Mouse (Mus musculus) effector memory CD4-positive, alpha-beta T cell, adult 7 months (primary cell): ENCODE results near the gene Rasgrp4. TPM values are rescaled to one million over a fixed set of nuclear protein-coding genes. Genes with fewer than 3 reads are reported as not detected.

Experiments
- polyA plus RNA-seq: library from polyadenylated mRNA; unstranded; fragments of 100-300 nt; shearing (Covaris generic); gene quantifications from one replicate; pipeline ENCODE4 v1.2.1, GENCODE M21; 2017

Rasgrp4 gene
- polyA plus RNA-seq: 0.29 TPM

DNA sequence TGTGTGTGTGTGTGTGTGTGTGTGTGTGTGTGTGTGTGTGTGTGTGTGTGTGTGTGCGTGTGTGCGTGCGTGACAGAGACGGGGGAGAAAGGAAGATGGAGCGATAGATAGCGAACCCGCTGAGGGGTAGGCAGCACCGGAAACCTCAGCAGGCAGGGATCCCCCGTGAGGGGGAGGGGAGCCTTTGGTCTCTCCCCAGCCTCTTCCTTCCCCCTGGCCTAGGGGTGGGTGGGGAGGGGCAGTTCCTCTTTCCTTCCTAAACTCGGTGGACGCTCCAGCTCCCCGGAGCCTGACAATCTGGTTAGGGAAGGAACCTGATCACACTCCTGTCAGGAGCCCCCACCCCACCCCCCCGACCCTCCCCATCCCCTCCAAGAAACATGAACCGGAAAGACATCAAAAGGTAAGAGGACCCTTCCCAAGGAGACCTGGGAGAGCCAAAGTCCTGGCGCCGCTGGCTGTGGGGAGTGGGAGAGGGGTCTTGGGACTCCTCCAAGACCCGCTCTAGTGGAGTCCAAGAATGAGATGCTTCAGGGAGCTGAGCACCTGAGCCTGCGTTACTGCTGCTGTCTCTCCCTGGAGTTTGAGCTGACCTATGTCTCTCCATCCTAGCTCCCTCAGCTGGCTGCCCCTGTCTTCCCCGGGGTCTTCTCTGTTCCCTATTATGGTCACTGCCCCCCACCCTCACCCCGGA lies at the start of gene Rasgrp4:
TSS of gene Rasgrp4 (plus strand) at position 159 of the 694 bp plus-strand sequence.

DNA sequence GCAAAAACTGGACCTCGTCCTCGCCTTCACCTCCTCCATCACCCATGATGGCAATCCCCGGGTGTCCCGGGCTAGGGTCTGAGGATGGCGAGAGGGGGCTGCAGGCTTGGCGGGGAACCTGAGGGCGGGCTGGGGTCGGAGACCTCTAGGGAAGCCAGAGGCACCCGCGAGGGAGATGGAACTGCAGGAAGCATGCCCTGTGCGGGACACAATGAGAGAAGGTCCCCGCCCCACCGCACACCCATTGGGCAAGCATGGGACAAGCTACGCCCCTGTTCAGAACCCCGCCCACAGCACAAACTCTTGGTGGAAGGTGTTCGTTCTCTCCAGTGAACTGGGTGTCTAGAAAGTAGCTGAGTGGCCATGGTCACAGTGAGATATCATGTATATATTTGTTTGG lies 9.7 kb upstream of the Rasgrp4 start, which contains the start of gene Ryr1:
TSS of gene Ryr1 (minus strand) at position 210 of the 400 bp plus-strand sequence.

DNA sequence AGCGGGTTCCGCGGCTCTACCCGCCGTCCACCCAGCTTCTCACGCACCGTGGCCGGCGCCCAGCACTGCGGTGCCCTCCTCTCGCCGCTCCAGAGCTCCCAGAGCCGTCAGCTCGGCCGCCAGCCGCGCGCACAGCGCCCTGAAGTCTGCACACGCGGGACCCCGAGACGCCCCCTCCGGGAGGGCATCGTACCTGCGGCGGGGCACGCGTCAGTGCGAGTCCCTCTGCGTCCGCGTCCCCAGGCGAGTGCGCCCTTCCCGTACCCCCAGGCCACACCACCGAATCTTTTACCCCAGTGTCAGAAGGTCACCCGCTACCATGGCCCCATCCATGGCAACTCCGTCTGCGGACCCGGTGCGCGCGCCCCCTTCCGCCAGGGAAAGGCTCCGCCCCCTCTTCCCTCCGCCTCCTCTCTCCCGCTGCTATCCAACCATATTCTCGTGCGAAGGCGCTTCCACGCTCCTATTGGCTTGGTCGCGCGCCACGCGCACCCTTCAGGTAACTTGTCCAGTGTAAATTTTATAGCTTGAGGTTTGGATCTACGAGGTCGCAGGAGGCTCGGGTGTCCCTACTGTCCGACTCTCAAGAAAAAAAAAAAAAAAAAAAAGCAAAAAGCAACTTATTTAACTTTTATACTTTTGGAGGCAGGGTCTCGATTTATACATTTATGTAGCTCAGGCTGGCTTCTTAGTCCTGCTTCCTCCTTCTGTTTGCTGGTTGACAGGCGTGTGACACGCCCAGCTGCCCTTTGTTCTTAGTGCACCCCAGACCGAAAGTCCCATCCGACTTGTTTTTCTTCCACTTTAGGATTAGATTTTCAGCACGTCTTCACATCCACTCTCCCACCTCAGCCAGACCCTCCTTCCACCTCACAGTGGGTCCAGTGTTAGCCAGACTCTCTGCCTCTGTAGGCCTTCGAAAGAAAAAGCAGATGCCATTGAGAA lies 21.5 kb downstream of the Rasgrp4 start, which contains the start of gene Fam98c:
TSS of gene Fam98c (minus strand) at position 397 of the 945 bp plus-strand sequence.

DNA sequence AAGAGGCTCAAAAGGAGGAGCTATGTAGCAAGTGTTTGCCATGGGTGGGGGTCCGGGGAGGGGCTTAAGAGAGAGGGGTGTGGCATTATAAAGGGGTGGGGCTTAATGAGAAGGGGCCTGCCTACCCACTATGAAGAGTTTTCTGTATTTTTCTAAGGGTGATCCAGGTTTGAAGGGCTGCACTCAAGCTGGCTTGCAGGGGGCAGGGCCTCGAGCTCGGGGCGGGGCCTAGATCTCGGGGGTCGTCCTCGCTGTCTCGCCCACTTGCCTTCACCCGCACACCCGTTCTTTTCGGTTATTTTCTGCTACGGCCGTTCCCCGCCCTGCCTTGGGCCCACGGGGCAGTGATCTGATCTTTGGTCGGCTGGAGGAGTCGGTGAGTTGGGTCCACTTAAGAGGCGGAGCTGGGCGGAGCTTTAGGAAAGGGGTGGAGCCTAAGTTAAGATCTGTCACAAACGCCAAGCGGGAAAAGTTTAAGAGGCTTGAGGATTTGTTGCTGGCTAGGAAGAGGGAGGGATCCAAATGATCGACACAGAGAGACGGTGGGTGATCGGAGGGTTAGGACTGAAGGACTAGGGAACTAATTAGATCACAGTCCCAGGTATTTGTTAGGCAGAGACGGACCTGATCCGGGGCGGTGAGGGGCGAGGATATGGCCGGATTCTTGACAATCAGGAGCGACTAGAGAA lies 35.6 kb downstream of the Rasgrp4 start, which contains the start of the genes Ggn and Spred3:
TSS of gene Ggn (plus strand) at position 145 of the 689 bp plus-strand sequence.
TSS of gene Spred3 (minus strand) at position 346 of the 689 bp plus-strand sequence.

DNA sequence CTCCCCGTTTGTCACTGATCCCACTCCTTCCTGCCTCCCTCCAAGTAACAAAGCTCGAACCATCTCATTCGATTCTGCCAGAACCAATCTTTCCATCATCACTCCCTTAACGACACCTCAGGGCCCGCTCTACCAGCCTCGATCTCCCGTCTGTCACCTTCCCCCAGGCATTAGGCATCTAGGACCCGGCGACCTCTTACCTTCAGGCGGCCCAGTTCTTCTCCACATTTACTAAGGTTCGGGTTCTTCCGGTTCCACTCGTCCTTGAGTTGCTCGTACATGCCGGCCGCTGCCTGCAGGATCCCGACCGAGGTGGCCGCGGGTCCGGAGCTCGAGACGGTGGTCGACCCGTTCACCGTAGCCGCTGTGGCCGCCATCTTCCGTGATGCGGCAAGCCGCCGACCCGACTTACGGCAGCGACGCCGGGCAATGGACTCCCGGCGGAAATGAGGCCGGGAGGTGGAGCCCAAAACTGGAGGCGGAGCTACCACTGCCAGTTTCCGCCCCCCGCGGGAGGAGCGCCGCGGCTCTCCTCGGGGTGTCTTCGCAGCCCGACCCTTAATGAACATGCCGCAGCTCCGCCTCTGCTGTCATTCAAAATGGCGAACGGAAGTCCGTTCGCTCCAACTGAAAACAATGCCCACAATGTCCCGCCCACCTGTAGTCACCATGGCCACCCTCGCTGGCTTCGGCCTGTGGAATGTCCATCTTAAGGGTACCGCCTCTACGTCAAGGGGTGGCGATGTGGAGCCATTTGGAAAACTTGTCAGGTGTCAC lies 45.6 kb downstream of the Rasgrp4 start, which contains the start of gene Psmd8:
TSS of gene Psmd8 (minus strand) at position 625 of the 777 bp plus-strand sequence.

Other genes starting within 250 kb of the Rasgrp4 start
- 261 TPM for gene Actn4, start 172.5 kb upstream of the Rasgrp4 start, polyA plus RNA-seq
- 289 TPM for gene Eif3k, start 153.0 kb upstream of the Rasgrp4 start, polyA plus RNA-seq
- 128 TPM for gene Map4k1, start 152.8 kb upstream of the Rasgrp4 start, polyA plus RNA-seq
- gene Ryr1, start 9.7 kb upstream of the Rasgrp4 start, polyA plus RNA-seq: 1.2 TPM
- gene Fam98c, start 21.4 kb downstream of the Rasgrp4 start, polyA plus RNA-seq: 43.6 TPM
- not detected for gene Ggn, start 35.4 kb downstream of the Rasgrp4 start, polyA plus RNA-seq
- not detected for gene Spred3, start 35.6 kb downstream of the Rasgrp4 start, polyA plus RNA-seq
- 173 TPM for gene Psmd8, start 45.9 kb downstream of the Rasgrp4 start, polyA plus RNA-seq
- 1.4 TPM for gene Catsperg1, start 79.2 kb downstream of the Rasgrp4 start, polyA plus RNA-seq
- gene Kcnk6, start 97.7 kb downstream of the Rasgrp4 start, polyA plus RNA-seq: 1.6 TPM
- 49.7 TPM for gene Yif1b, start 103.5 kb downstream of the Rasgrp4 start, polyA plus RNA-seq
- gene 2200002D01Rik, start 113.6 kb downstream of the Rasgrp4 start, polyA plus RNA-seq: 0.79 TPM
- gene Spint2, start 147.1 kb downstream of the Rasgrp4 start, polyA plus RNA-seq: 130 TPM
- not detected for gene Ppp1r14a, start 154.5 kb downstream of the Rasgrp4 start, polyA plus RNA-seq
- gene Dpf1, start 169.1 kb downstream of the Rasgrp4 start, polyA plus RNA-seq: not detected